Mouse (Mus musculus) kidney, embryonic 14.5 days (tissue): ENCODE results near the gene Prr5l. TPM values are rescaled to one million over a fixed set of nuclear protein-coding genes. Genes with fewer than 3 reads are reported as not detected.

Experiments
- ATAC-seq: fragments of 200-750 bp; cut with Nextera tagmentation; 2 replicates; pipeline ENCODE4 v1.8.0; 2017; ENCODE audit warnings: moderate number of reproducible peaks, mild to moderate bottlenecking, moderate TSS enrichment, moderate library complexity; ENCODE audit not compliant: low FRiP score, low TSS enrichment
- H3K27ac ChIP-seq: fragments of 300-500 bp; sonication (generic); 2 replicates; pipeline ENCODE4 v1.5.1; 2014; ENCODE audit warnings: low read depth, mild to moderate bottlenecking, low read length, moderate library complexity, mixed read lengths
- H3K27me3 ChIP-seq: fragments of 300-500 bp; sonication (generic); 2 replicates; pipeline ENCODE4 v1.6.1; 2014; ENCODE audit warnings: mild to moderate bottlenecking, low read length; ENCODE audit not compliant: control insufficient read depth, insufficient read depth
- H3K36me3 ChIP-seq: fragments of 300-500 bp; sonication (generic); 2 replicates; pipeline ENCODE4 v1.6.1; 2014; ENCODE audit warnings: low read length, mixed read lengths; ENCODE audit not compliant: control insufficient read depth, insufficient read depth
- H3K4me1 ChIP-seq: fragments of 300-500 bp; sonication (generic); 2 replicates; pipeline ENCODE4 v1.6.1; 2014; ENCODE audit warnings: low read length, mixed read lengths; ENCODE audit not compliant: control insufficient read depth, insufficient read depth
- H3K4me2 ChIP-seq: fragments of 300-500 bp; sonication (generic); replicated peaks from 2 replicates; pipeline ENCODE4 v1.6.1; 2014; ENCODE audit warnings: low read depth, mild to moderate bottlenecking, low read length
- H3K4me3 ChIP-seq: fragments of 300-500 bp; sonication (generic); 2 replicates; pipeline ENCODE4 v1.5.1; 2014; ENCODE audit warnings: mild to moderate bottlenecking, low read length
- H3K9ac ChIP-seq: fragments of 300-500 bp; sonication (generic); 2 replicates; pipeline ENCODE4 v1.6.1; 2014; ENCODE audit warnings: low read depth, mild to moderate bottlenecking, low read length, moderate library complexity
- H3K9me3 ChIP-seq: fragments of 300-500 bp; sonication (generic); 2 replicates; pipeline ENCODE4 v1.6.1; 2016; ENCODE audit warnings: low read length; ENCODE audit not compliant: control insufficient read depth
- WGBS: fragments of 180-500 bp; shearing (Covaris S2); extraction: QIAGEN DNeasy Blood & Tissue Kit; methylation state at CpG from one replicate; pipeline ENCODE4 v1.1.7; 2014; 5-methylcytosine and 5-hydroxymethylcytosine counted together
- polyA plus RNA-seq: library from polyadenylated mRNA; unstranded; fragments of >200 nt; fragmentation: Nextera tagmentation; extraction: Ambion mirVana; gene quantifications from 2 replicates; pipeline ENCODE4 v1.2.1, GENCODE M21; 2014

The Prr5l gene
- polyA plus RNA-seq, 1 experiment from 2014 or later = 56.8 TPM

DNA sequence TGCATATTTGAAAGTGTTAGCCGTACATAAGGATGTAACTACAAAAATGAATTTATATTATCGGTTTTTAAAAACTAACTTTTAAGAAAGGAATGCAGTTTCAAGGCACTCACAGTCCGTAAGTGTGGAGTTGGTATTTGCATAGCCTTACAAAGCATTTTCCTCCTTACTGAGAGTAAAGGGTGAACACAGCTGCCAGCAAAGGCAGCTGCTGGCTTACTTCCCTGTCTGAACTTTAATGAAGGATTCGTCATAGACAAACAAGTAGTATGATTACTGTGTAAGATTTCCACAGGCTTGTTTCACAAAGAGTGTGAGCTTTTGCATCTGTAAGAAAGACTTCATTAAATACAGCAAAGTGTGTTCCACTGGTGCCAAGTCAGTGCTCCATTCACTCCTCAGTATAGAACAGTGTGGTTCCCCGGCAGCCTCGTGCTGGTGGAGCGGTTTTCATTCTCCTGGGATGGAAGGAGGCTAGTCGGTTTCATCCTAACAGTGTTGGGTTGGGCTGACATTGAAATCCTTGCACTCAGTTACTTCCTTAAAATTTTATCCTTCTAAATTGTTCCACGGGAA is 192.5 kb downstream of the Prr5l start:
- Histone ChIP-seq H3K4me2 (no peak overlapping the region), H3K27ac (no peak overlapping the region), H3K36me3 (peaks cover 30% of the 10 kb centered on the region; the same call in 1 of the 2 replicates), H3K27me3 (no peaks in the 10 kb centered on the region), H3K4me3 (no peak overlapping the region), H3K9ac (no peak overlapping the region), H3K9me3 (no peaks in the 10 kb centered on the region), H3K4me1 (no peaks in the 10 kb centered on the region)
- no peak for ATAC-seq
- WGBS = 94% methylated on average over 9 of the region's 9 CpGs

DNA sequence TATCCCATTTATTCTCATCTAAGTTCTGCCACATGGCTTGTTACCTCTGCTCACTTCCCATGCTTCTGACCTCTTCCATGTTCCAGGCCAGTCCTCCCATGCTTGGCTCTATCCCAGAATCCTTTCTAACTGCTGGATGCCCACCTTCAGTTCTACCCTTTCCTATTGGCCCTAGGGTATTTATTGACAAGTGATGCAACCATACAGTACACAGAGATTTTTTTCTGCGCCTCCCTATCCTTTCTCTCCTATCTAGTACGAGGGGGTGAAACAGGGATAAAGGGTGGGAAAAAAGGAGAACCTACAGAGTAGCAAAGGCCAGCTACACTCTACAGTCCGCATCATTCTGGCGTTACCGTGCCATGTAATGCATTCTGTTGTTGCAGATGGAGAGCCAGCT is 194.8 kb downstream of the Prr5l start:
- H3K4me1 ChIP-seq = no peaks in the 10 kb centered on the region
- H3K27me3 ChIP-seq = no peaks in the 10 kb centered on the region
- no peak overlapping the region for H3K27ac ChIP-seq
- no peak overlapping the region for H3K4me2 ChIP-seq
- H3K9ac ChIP-seq = no peak overlapping the region
- peaks cover 42% of the 10 kb centered on the region; the same call in 1 of the 2 replicates for H3K36me3 ChIP-seq
- 95% methylated on average over 5 of the region's 5 CpGs for WGBS
- no peak for ATAC-seq
- H3K4me3 ChIP-seq = no peak overlapping the region
- no peaks in the 10 kb centered on the region for H3K9me3 ChIP-seq

DNA sequence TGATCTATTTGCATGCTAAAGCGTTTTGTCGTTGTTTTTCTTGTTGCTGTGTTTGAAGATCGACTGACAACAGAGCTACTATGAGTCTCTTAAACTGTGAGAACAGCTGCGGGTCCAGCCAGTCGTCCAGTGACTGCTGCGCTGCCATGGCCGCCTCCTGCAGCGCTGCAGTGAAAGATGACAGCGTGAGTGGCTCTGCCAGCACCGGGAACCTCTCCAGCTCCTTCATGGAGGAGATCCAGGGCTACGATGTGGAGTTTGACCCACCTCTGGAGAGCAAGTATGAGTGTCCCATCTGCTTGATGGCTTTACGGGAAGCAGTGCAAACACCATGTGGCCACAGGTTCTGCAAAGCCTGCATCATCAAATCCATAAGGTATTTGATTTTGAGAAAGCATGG is 198.4 kb downstream of the Prr5l start:
- Histone ChIP-seq H3K4me3 (no peak overlapping the region), H3K27me3 (no peaks in the 10 kb centered on the region), H3K27ac (no peak overlapping the region), H3K9me3 (no peaks in the 10 kb centered on the region), H3K4me2 (no peak overlapping the region), H3K36me3 (peaks cover 30% of the 10 kb centered on the region; the same call in 1 of the 2 replicates), H3K4me1 (0 out of 2 replicates have a peak, but pooled peaks cover 2% of the 10 kb centered on the region), H3K9ac (no peak overlapping the region)
- 94% methylated on average over 12 of the region's 12 CpGs for WGBS
- ATAC-seq = no peak

DNA sequence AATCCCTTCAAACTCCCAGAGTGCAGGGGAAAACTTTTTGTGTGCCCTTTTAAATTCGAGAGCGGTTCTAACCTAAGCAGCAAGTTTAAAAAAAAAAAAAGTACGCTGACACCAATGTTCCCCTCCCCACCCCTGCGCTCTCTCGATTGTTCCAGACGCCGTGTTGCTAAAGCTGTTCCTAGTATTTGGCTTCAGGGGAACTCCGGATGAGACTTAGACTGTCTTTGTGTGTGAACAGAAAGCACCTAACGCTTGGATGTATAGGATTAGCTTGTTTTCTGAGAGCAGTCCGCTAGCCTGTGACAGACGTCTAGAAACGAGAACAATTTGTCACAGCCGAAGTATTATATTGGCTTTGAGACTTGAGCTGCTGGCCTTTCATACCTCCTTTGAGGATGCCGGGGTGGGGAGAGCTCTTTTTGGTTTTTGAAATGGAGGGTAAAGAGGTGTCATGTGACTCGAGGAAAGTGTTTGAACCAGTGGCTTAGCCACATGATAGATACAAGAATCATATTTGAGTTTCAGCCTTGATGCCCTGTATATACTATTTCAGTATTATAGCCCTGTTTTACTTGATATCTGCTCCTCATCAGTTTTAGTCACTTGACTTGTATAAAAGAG is 203.6 kb downstream of the Prr5l start:
- Histone ChIP-seq H3K9me3 (no peaks in the 10 kb centered on the region), H3K4me1 (0 out of 2 replicates have a peak, but pooled peaks cover 5% of the 10 kb centered on the region), H3K27ac (no peak overlapping the region), H3K9ac (peak overlapping the region; percentile 93), H3K4me2 (peak overlapping the region; percentile 78), H3K27me3 (no peaks in the 10 kb centered on the region), H3K36me3 (peaks cover 3% of the 10 kb centered on the region; the same call in 1 of the 2 replicates), H3K4me3 (peak overlapping the region; percentile 100)
- WGBS = 5% methylated on average over 15 of the region's 15 CpGs
- ATAC-seq = no peak

DNA sequence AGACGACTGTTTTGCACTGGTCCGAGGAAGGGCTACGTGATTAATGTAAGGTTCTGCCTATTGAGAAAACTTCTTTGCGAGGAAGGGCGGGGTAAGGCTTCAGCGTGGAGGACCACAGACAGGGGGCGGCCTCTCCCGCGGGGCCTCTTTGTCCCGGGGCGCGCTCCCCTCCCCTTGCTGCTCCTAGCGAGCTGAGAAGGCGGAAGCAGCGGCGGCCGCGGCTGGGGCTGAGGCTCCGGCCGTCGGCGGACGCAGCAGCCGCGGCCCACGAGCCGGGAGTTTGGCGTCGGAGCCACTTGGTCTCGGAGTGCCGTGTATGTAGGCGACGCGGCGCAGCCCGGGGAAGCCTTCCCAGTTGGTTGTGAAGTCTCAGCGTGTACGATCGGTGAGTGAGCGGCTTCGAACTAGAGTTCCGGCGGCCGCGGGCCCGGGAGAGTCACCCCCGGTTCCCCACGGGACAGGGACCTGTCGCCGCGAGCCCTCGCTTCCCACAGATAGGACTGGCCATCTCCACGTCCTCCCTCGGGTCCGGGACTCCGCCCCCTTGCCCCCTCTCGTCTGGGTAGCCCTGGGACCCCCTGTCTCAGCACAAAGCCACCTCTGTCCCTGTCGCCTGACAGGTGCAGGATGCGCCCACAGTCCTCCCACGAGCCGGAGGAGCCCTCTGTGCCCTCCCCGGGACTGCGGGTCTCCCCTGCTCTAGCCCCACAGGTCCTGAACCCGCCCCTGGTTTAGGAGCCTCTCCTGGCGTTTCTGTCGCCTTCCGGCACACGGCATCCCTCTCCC is 204.4 kb downstream of the Prr5l start, which contains the start of gene Traf6:
Traf6 (plus strand) TSS at position 194 of the 786 bp plus-strand sequence.
- H3K4me2 ChIP-seq = peak within 1 kb of the TSS; percentile 78
- 0 out of 2 replicates have a peak, but pooled peaks cover 1% of the 10 kb centered on the region for H3K36me3 ChIP-seq
- 0 out of 2 replicates have a peak within 1 kb of the TSS, but pooled peaks have one; percentile 26 for H3K27ac ChIP-seq
- peak; percentile 96 for ATAC-seq
- 0 out of 2 replicates have a peak, but pooled peaks cover 5% of the 10 kb centered on the region for H3K4me1 ChIP-seq
- no peaks in the 10 kb centered on the region for H3K27me3 ChIP-seq
- H3K9me3 ChIP-seq = no peaks in the 10 kb centered on the region
- peak within 1 kb of the TSS; percentile 93 for H3K9ac ChIP-seq
- under 1% methylated on average over 66 of the region's 68 CpGs for WGBS
- peak within 1 kb of the TSS; percentile 100 for H3K4me3 ChIP-seq

DNA sequence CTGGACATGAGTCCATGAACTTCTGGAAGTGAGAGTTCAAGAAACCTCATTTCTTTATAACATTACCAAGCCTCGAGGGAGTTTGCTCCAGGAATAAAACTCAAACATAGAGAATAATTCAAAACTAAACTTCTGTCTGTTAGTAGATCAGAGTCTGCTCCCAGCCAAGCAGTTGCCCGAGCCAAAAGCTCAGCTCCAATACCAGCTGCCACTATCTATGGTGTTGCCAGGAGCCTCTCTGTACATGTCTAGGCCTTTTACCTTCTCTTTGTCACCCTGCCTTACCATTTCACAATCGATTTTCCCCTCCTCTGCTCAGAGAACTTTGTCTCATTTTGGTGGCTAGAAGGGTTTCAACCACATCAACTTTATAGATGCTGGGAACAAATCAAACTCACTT is 209.3 kb downstream of the Prr5l start:
- H3K27me3 ChIP-seq = no peaks in the 10 kb centered on the region
- no peak overlapping the region for H3K4me3 ChIP-seq
- no peak for ATAC-seq
- WGBS = 86% methylated on average over 3 of the region's 3 CpGs
- no peaks in the 10 kb centered on the region for H3K9me3 ChIP-seq
- no peaks in the 10 kb centered on the region for H3K4me1 ChIP-seq
- no peak overlapping the region for H3K9ac ChIP-seq
- no peak overlapping the region for H3K4me2 ChIP-seq
- no peaks in the 10 kb centered on the region for H3K36me3 ChIP-seq
- H3K27ac ChIP-seq = no peak overlapping the region

DNA sequence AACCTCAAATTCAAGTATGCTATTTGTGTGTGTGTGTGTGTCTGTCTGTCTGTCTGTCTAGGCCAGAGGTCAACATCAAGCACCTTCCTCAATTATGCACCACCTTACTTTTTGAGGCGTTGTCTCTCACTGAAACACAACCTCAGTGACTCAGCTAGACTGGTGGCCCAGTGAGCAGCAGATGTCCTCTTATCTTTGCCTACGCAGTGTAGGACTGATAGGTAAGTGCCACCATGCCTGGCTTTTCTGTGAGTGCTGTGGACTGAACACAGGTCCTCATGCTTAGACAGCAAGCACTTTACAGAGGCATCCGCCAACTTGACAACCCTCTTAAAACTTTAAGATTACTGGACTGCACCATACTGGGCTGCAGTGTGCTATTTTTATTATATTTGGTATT is 214.1 kb downstream of the Prr5l start:
- Histone ChIP-seq H3K4me3 (no peak overlapping the region), H3K27ac (no peak overlapping the region), H3K4me2 (no peak overlapping the region), H3K9ac (no peak overlapping the region), H3K9me3 (no peaks in the 10 kb centered on the region), H3K36me3 (no peaks in the 10 kb centered on the region), H3K4me1 (no peaks in the 10 kb centered on the region), H3K27me3 (no peaks in the 10 kb centered on the region)
- no peak for ATAC-seq
- WGBS = 95% methylated on average over 3 of the region's 3 CpGs

DNA sequence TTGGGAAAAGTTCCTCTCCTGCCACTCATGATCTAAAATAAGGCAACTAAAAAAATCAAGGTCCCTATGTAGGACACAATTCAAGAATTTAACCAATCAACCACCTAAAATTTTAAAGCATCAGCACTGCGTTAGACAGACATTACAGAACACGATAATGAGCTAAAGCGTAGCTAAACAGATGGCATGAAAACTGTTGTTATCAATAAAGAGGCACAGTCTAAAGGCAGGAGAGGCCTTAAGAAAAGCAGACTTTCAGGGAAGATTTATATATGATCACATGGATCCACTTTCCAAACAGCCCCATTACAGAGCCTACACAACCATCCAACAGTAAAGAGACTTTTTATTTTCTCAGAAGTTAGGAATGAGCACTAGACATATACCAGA is 217.1 kb downstream of the Prr5l start:
- Histone ChIP-seq H3K36me3 (no peaks in the 10 kb centered on the region), H3K4me3 (no peak overlapping the region), H3K27ac (no peak overlapping the region), H3K4me1 (no peaks in the 10 kb centered on the region), H3K4me2 (no peak overlapping the region), H3K9me3 (no peaks in the 10 kb centered on the region), H3K9ac (no peak overlapping the region), H3K27me3 (0 out of 2 replicates have a peak, but pooled peaks cover 3% of the 10 kb centered on the region)
- no peak for ATAC-seq
- 89% methylated on average over 3 of the region's 3 CpGs for WGBS
